10 mouse cellular contexts compared by ENCODE assay signal in the genomic region with DNA sequence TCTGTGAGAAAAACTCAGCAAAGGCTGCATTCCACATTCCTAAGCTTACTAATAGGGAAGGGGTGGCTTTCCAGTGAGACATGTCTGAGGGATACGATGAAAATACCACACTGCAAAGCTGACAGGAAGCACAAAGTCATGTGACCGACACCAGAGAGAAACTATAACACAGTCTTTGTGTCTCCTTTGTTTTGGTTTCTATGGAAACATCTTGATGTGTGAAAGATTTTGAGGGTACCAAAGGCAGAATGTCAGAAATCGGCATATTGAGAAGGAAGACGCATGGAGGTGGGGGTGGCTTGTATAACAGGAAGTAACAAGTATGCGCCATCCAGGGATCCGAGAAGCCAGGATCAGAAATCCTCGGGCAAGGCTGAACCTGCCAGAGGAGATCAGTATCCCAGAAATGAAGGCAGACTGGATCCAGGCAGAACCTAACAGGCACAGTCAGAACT. TPM values are rescaled to one million over a fixed set of nuclear protein-coding genes. Genes with fewer than 3 reads are reported as not detected.
DNase-seq lines count a peak whose midpoint lies in the region; ATAC-seq and TF ChIP-seq lines count a peak whose summit lies in the region.
"Had no signal": no experiment of that assay in that cellular context is flagged by ENCODE, and none has a peak within 500 bp of the region (broad histone marks: within the 10 kb centered on the region; RNA-seq: fewer than 3 reads in every experiment).

No protein-coding gene starts in this region.

- 54% methylated on average over 7 of the region's 7 CpGs for WGBS in embryonic facial prominence, embryonic 15.5 days
- 77% methylated on average over 7 of the region's 7 CpGs for WGBS in midbrain, embryonic 10.5 days

- peak overlapping the region; percentile 75 for H3K27ac ChIP-seq in layer of hippocampus, adult 2 months
- 0 out of 2 replicates have a peak overlapping the region, but pooled peaks have one; percentile 18 for H3K27ac ChIP-seq in embryonic facial prominence, embryonic 15.5 days (replicated peaks)
- peak overlapping the region; percentile 28; the same call in 1 of the 2 replicates for H3K27ac ChIP-seq in midbrain, embryonic 10.5 days (replicated peaks)

- H3K4me3 ChIP-seq in layer of hippocampus, adult 2 months, result peak overlapping the region; percentile 26
- H3K4me3 ChIP-seq in embryonic facial prominence, embryonic 15.5 days (replicated peaks), result no peak overlapping the region; the same call in 1 of the 2 replicates
- H3K4me3 ChIP-seq in midbrain, embryonic 10.5 days, result no peak overlapping the region

- DNase-seq in layer of hippocampus, adult 2 months (ENCODE audit: low spot score in 2 of 2), result peak; percentile 30 to 66
- DNase-seq in layer of hippocampus, postnatal 10 days (ENCODE audit: low spot score in 2 of 2), result no peak
- DNase-seq in CD4-positive, CD25-positive, alpha-beta regulatory T cell, adult 2 months (ENCODE audit: low read depth, low spot score), result peak; percentile 82
- DNase-seq in midbrain, embryonic 10.5 days (ENCODE audit: low spot score), result no peak
- no peak for DNase-seq in gastrocnemius, postnatal 36 days
- DNase-seq in cerebellum, adult 18-20 months, result no peak
- DNase-seq: cerebellum, adult 9-11 months had no signal

- H3K9ac ChIP-seq in embryonic facial prominence, embryonic 15.5 days, result no peak overlapping the region

- intact Hi-C loops in gastrocnemius, postnatal 36 days (cut with DNase I), result no loop called here

- peak overlapping the region; percentile 13; the same call in 1 of the 2 replicates for H3K4me2 ChIP-seq in embryonic facial prominence, embryonic 15.5 days (replicated peaks)

- no peaks in the 10 kb centered on the region for H3K9me3 ChIP-seq in embryonic facial prominence, embryonic 15.5 days (replicated peaks)
- peaks cover 5% of the 10 kb centered on the region; the same call in 1 of the 2 replicates for H3K9me3 ChIP-seq in midbrain, embryonic 10.5 days (replicated peaks)

- no peaks in the 10 kb centered on the region for H3K36me3 ChIP-seq in embryonic facial prominence, embryonic 15.5 days
- H3K36me3 ChIP-seq in midbrain, embryonic 10.5 days, result no peaks in the 10 kb centered on the region

- ATAC-seq in embryonic facial prominence, embryonic 15.5 days (ENCODE audit: insufficient number of reproducible peaks, low FRiP score, low TSS enrichment, low read depth), result no peak
- no peak for ATAC-seq in megakaryocyte-erythroid progenitor cell, adult 5-6 weeks (replicated peaks; ENCODE audit: low FRiP score, low TSS enrichment, poor library complexity, severe bottlenecking)

- no peaks in the 10 kb centered on the region for H3K4me1 ChIP-seq in embryonic facial prominence, embryonic 15.5 days
- H3K4me1 ChIP-seq in midbrain, embryonic 10.5 days, result peaks cover 10% of the 10 kb centered on the region; the same call in 1 of the 2 replicates

- TF ChIP-seq CTCF in layer of hippocampus, adult 2 months (conservative IDR thresholded peaks at IDR 0.05), result no peak

- H3K27me3 ChIP-seq in embryonic facial prominence, embryonic 15.5 days, result no peaks in the 10 kb centered on the region
- no peaks in the 10 kb centered on the region for H3K27me3 ChIP-seq in midbrain, embryonic 10.5 days (ENCODE audit: low read depth, poor library complexity, severe bottlenecking)

RNA-seq across cellular contexts. Expression of a gene that starts 30.3 kb away (rescaled TPM):
- 100 to 1,000 TPM; 390 to 415 TPM for total RNA-seq in layer of hippocampus, adult 2 months (2021)
- 100 to 1,000 TPM; 238 to 268 TPM for total RNA-seq in layer of hippocampus, postnatal 10 days (2021)
- polyA plus RNA-seq in embryonic facial prominence, embryonic 15.5 days (2015; fragmentation: Nextera tagmentation; extraction: Ambion mirVana), result 1.6 and 1.7 TPM in 2 replicates
- polyA plus RNA-seq in midbrain, embryonic 10.5 days (2016; fragmentation: Nextera tagmentation; extraction: Ambion mirVana), result 0.57 and 0.78 TPM in 2 replicates
- total RNA-seq in megakaryocyte-erythroid progenitor cell, adult 5-6 weeks (2014; fragmentation: Nextera tagmentation), result 2.5 and 8.3 TPM in 2 replicates
- 1.6 TPM in 1 of 2 replicates, not detected in the other for total RNA-seq in megakaryocyte-erythroid progenitor cell, adult 5-6 weeks (2017)
- total RNA-seq in gastrocnemius, postnatal 36 days (2021), result 1 to 10 TPM in 1 of 2 experiments, not detected in 1; 1.2 TPM
- total RNA-seq: MEL had no signal

Comparison
In these comparisons a context has a peak if more than half of its experiments do, and no peak if none do; other contexts are left out.
1. DNase-seq: peak in layer of hippocampus, adult 2 months (2 of 2) and CD4-positive, CD25-positive, alpha-beta regulatory T cell, adult 2 months (single experiment); none in layer of hippocampus, postnatal 10 days (0 of 2), midbrain, embryonic 10.5 days (single experiment), gastrocnemius, postnatal 36 days (0 of 2) and cerebellum, adult 18-20 months (0 of 2).
2. H3K27ac ChIP-seq: peak in every context shown above with its lines; median percentile 75 in layer of hippocampus, adult 2 months; 28 in midbrain, embryonic 10.5 days; 18 in embryonic facial prominence, embryonic 15.5 days.
3. RNA of a gene that starts 30.3 kb away (total RNA-seq): 390 to 415 TPM in layer of hippocampus, adult 2 months and 238 to 268 TPM in layer of hippocampus, postnatal 10 days; 1.6 to 8.3 TPM in megakaryocyte-erythroid progenitor cell, adult 5-6 weeks and 1.2 TPM in gastrocnemius, postnatal 36 days; every median in the first group is over 10 times any median in the second.